Mouse (Mus musculus) heart, adult 2 months (tissue): ENCODE data around the gene Litaf. TPM values are rescaled to one million over a fixed set of nuclear protein-coding genes. Genes with fewer than 3 reads are reported as not detected.

Experiments used
- DNase-seq, 2 experiments: peaks; one replicate each; pipeline ENCODE4 v3.0.0; 2021
- H3K27ac ChIP-seq: fragments of 200-600 bp; 2 replicates; pipeline ENCODE4 v1.8.1; 2022
- H3K27me3 ChIP-seq: fragments of 200-500 bp; 2 replicates; pipeline ENCODE4 v1.6.1; 2012; ENCODE audit warnings: mild to moderate bottlenecking, low read length, inconsistent platforms, mixed read lengths; ENCODE audit not compliant: control insufficient read depth, insufficient read depth
- H3K36me3 ChIP-seq: fragments of 200-500 bp; 2 replicates; pipeline ENCODE4 v1.6.1; 2012; ENCODE audit warnings: low read length, inconsistent platforms; ENCODE audit not compliant: control insufficient read depth, insufficient read depth
- H3K4me1 ChIP-seq: fragments of 200-500 bp; 2 replicates; pipeline ENCODE4 v1.6.1; 2011; ENCODE audit warnings: low read length; ENCODE audit not compliant: control insufficient read depth, insufficient read depth
- H3K4me3 ChIP-seq: fragments of 200-600 bp; 2 replicates; pipeline ENCODE4 v1.8.1; 2022
- H3K79me2 ChIP-seq: fragments of 200-500 bp; replicated peaks from 2 replicates; pipeline ENCODE4 v1.6.1; 2012; ENCODE audit warnings: mild to moderate bottlenecking, inconsistent platforms, low read length, moderate library complexity, mixed read lengths; ENCODE audit not compliant: control insufficient read depth, insufficient read depth
- H3K9ac ChIP-seq: fragments of 200-500 bp; 2 replicates; pipeline ENCODE4 v1.6.1; 2012; ENCODE audit warnings: low read depth, mild to moderate bottlenecking, control low read depth, inconsistent platforms, low read length, mixed read lengths
- CTCF ChIP-seq: fragments of 200-600 bp; IDR thresholded peaks from 2 replicates; pipeline ENCODE4 v1.8.1; 2022; ENCODE audit warnings: antibody characterized with exemption, mild to moderate bottlenecking, moderate library complexity
- EP300 ChIP-seq: fragments of 200-500 bp; IDR thresholded peaks from 2 replicates; pipeline ENCODE4 v1.6.1; 2011; ENCODE audit warnings: low read depth, low read length, control low read depth; ENCODE audit not compliant: insufficient read depth
- POLR2A ChIP-seq: fragments of 200-500 bp; IDR thresholded peaks from 2 replicates; pipeline ENCODE4 v1.6.1; 2011; ENCODE audit warnings: mild to moderate bottlenecking, low read depth, low read length, control low read depth; ENCODE audit not compliant: insufficient read depth
- WGBS: fragments of 180-500 bp; shearing (Covaris S2); methylation state at CpG from one replicate; pipeline ENCODE4 v1.1.7; 2018; 5-methylcytosine and 5-hydroxymethylcytosine counted together
- intact Hi-C: fragments of 180-260 bp; cut with DNase I; formaldehyde crosslinking; loops from one replicate; pipeline ENCODE4 v1.15.1; 2025
- polyA plus RNA-seq: library from polyadenylated mRNA; depleted of rRNA; stranded (reverse); fragments of >200 nt; gene quantifications from 2 replicates; pipeline ENCODE4 v1.2.3, GENCODE M21; 2012
- total RNA-seq, 2 experiments: library from RNA; stranded (reverse); gene quantifications; 2 replicates each; pipeline ENCODE4 v1.2.3; 2021

Litaf gene
- total and polyA plus RNA-seq, 3 experiments: 19.6 to 47.3 (median 25.0) TPM

GRCm38 (mm10) chr16:11071176-11071575 lies 5.2 kb upstream of the Litaf start:
- Histone ChIP-seq H3K4me1 (peaks cover 26% of the 10 kb centered on the region), H3K4me3 (no peak overlapping the region), H3K27ac (no peak overlapping the region; the same call in 1 of the 2 replicates), H3K79me2 (peaks cover 5% of the 10 kb centered on the region; the same call in 1 of the 2 replicates), H3K9ac (no peak overlapping the region), H3K36me3 (no peaks in the 10 kb centered on the region; the same call in 1 of the 2 replicates), H3K27me3 (no peaks in the 10 kb centered on the region)
- TF ChIP-seq POLR2A (no peak), EP300 (no peak), CTCF (no peak)
- peak in 1 of 2 experiments; percentile 57 for DNase-seq
- intact Hi-C loops: no loop called here
- WGBS: 44% methylated on average over 5 of the region's 5 CpGs

GRCm38 (mm10) chr16:11069710-11070420 lies 3.9 kb upstream of the Litaf start:
- DNase-seq: peak; percentile 59 to 76

GRCm38 (mm10) chr16:11069271-11069670 lies 3.3 kb upstream of the Litaf start:
- peak overlapping the region; percentile 71 for H3K27ac ChIP-seq
- intact Hi-C loops: loop anchor here (2.0 kb wide), 1 partner anchor 24 kb away; no protein-coding TSS in a partner anchor
- no peaks in the 10 kb centered on the region; the same call in 1 of the 2 replicates for H3K36me3 ChIP-seq
- H3K79me2 ChIP-seq: peaks cover 4% of the 10 kb centered on the region; the same call in 1 of the 2 replicates
- no peak for TF ChIP-seq EP300
- TF ChIP-seq CTCF: no peak
- no peak for TF ChIP-seq POLR2A
- H3K4me1 ChIP-seq: peaks cover 27% of the 10 kb centered on the region
- no peak for DNase-seq
- no peaks in the 10 kb centered on the region for H3K27me3 ChIP-seq
- H3K4me3 ChIP-seq: no peak overlapping the region
- H3K9ac ChIP-seq: no peak overlapping the region
- 38% methylated on average over 6 of the region's 6 CpGs for WGBS

More at GRCm38 (mm10) chr16:11069710-11070420, 3.9 kb upstream of the Litaf start:
- Histone ChIP-seq H3K27me3 (no peaks in the 10 kb centered on the region), H3K9ac (no peak overlapping the region), H3K27ac (peak overlapping the region; percentile 71), H3K4me3 (no peak overlapping the region), H3K4me1 (peaks cover 27% of the 10 kb centered on the region), H3K79me2 (peaks cover 4% of the 10 kb centered on the region; the same call in 1 of the 2 replicates), H3K36me3 (no peaks in the 10 kb centered on the region; the same call in 1 of the 2 replicates)
- WGBS: 48% methylated on average over 7 of the region's 7 CpGs
- TF ChIP-seq EP300 (peak; percentile 59; the same call in 1 of the 2 replicates), CTCF (no peak), POLR2A (no peak)
- intact Hi-C loops: loop anchor here (2.0 kb wide), 1 partner anchor 23 kb away; no protein-coding TSS in a partner anchor

- Histone ChIP-seq H3K9ac (no peak overlapping the region), H3K4me3 (no peak overlapping the region), H3K4me1 (peaks cover 30% of the 10 kb centered on the region), H3K27ac (peak overlapping the region; percentile 71), H3K27me3 (no peaks in the 10 kb centered on the region), H3K79me2 (0 out of 2 replicates have a peak, but pooled peaks cover 2% of the 10 kb centered on the region), H3K36me3 (no peaks in the 10 kb centered on the region; the same call in 1 of the 2 replicates)
- DNase-seq: no peak
- intact Hi-C loops: loop anchor here (2.0 kb wide), 1 partner anchor 24 kb away; no protein-coding TSS in a partner anchor
- 89% methylated on average over 3 of the region's 3 CpGs for whole genome bisulfite sequencing
- TF ChIP-seq POLR2A (no peak), CTCF (no peak), EP300 (no peak)
Observed at GRCm38 (mm10) chr16:11068666-11069065, 2.7 kb upstream of the Litaf start.

- WGBS: under 1% methylated on average over 22 of the region's 22 CpGs
- H3K27me3 ChIP-seq: no peaks in the 10 kb centered on the region
- no peaks in the 10 kb centered on the region for H3K79me2 ChIP-seq
- peak; percentile 65 to 71 for DNase-seq
- H3K4me1 ChIP-seq: peaks cover 34% of the 10 kb centered on the region
- H3K27ac ChIP-seq: peak overlapping the region; percentile 95
- peak overlapping the region; percentile 88 for H3K4me3 ChIP-seq
- TF ChIP-seq POLR2A (no peak), CTCF (no peak), EP300 (no peak)
- intact Hi-C loops: loop anchor here (2.0 kb wide), 2 partner anchors 30 to 66 kb away; no protein-coding TSS in a partner anchor
- peaks cover 3% of the 10 kb centered on the region for H3K36me3 ChIP-seq
- H3K9ac ChIP-seq: peak overlapping the region; percentile 94
Observed at GRCm38 (mm10) chr16:11066833-11067191, 855 bp upstream of the Litaf start.

- H3K79me2 ChIP-seq: no peaks in the 10 kb centered on the region
- H3K4me1 ChIP-seq: peaks cover 27% of the 10 kb centered on the region
- H3K9ac ChIP-seq: no peak overlapping the region
- H3K27me3 ChIP-seq: no peaks in the 10 kb centered on the region
- H3K27ac ChIP-seq: peak overlapping the region; percentile 95
- 61% methylated on average over 5 of the region's 5 CpGs for WGBS
- intact Hi-C loops: no loop called here
- TF ChIP-seq CTCF (no peak), POLR2A (no peak), EP300 (no peak)
- DNase-seq: no peak
- peak overlapping the region; percentile 47; the same call in 1 of the 2 replicates for H3K4me3 ChIP-seq
- peaks cover 3% of the 10 kb centered on the region for H3K36me3 ChIP-seq
Observed at GRCm38 (mm10) chr16:11065431-11065830, 526 bp downstream of the Litaf start.
